Mouse (Mus musculus): Measurements from ENCODE around the gene Aagab. TPM values are rescaled to one million over a fixed set of nuclear protein-coding genes. Genes with fewer than 3 reads are reported as not detected.

The Aagab gene
- polyA plus RNA-seq, 1 experiment from 2014 or later: 26.5 TPM

DNA sequence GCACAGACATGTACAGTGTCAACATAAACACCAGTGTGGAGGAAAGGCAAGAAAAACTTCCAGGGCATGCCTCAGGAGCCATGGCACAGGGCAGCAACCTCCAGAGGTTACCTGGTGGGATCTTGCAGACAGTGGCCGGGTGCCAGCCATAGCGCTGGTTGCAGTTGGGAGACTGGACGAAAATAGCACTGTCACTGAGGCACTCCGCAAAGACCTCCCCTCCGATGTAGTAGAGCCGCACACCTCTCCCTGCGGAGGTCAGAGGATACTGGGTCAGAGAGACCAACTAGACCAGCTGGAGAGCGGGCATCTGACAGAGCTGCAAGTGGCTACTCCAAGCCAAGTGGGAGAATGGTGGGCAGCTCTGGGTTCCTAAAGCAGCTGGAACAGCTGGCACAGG, 52.1 kb downstream of the Aagab start:
- Histone ChIP-seq H3K36me3 (ENCODE audit: control insufficient read depth, insufficient read depth) (peaks cover 47% of the 10 kb centered on the region), H3K27me3 (replicated peaks; ENCODE audit: control insufficient read depth, insufficient read depth, low read length) (no peaks in the 10 kb centered on the region), H3K27ac (ENCODE audit: low read depth, low read length) (no peak overlapping the region), H3K4me1 (replicated peaks; ENCODE audit: control insufficient read depth, insufficient read depth, low read length) (no peaks in the 10 kb centered on the region), H3K9ac (ENCODE audit: low read depth, low read length) (no peak overlapping the region), H3K4me2 (replicated peaks; ENCODE audit: low read depth) (no peak overlapping the region), H3K9me3 (ENCODE audit: control insufficient read depth) (no peaks in the 10 kb centered on the region), H3K4me3 (ENCODE audit: low read depth, low read length) (no peak overlapping the region)
- ATAC-seq: no peak
- 93% methylated on average over 8 of the region's 8 CpGs for WGBS
- TF ChIP-seq CTCF (IDR thresholded peaks at IDR 0.05; ENCODE audit: low read depth): no peak

DNA sequence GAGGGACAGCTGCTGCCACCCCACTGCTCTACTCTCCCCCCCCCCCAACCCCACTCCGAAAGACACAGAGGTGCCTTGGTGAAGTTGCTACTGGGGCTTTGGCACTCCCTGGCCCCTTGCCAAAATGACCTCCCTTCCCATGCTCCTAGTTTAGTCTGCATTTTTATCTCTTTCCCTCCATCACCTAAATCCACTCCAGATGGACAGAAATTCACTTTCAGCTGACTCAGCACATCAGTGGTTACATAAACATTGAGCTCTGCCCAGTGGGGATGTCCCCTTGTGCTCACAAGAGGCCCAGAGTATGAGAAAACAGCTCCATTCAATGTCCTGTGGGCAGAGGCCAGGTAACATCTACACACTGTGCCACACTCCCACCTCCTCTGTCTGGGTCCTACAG, 52.6 kb downstream of the Aagab start:
- H3K9ac ChIP-seq (ENCODE audit: low read depth, low read length): no peak overlapping the region
- H3K27me3 ChIP-seq (replicated peaks; ENCODE audit: control insufficient read depth, insufficient read depth, low read length): no peaks in the 10 kb centered on the region
- H3K4me2 ChIP-seq (replicated peaks; ENCODE audit: low read depth): no peak overlapping the region
- no peak for ATAC-seq
- 89% methylated on average over 1 of the region's 1 CpGs for WGBS
- H3K27ac ChIP-seq (ENCODE audit: low read depth, low read length): no peak overlapping the region
- H3K9me3 ChIP-seq (ENCODE audit: control insufficient read depth): no peaks in the 10 kb centered on the region
- H3K4me1 ChIP-seq (replicated peaks; ENCODE audit: control insufficient read depth, insufficient read depth, low read length): peaks cover 3% of the 10 kb centered on the region; the same call in 1 of the 2 replicates
- TF ChIP-seq CTCF (IDR thresholded peaks at IDR 0.05; ENCODE audit: low read depth): no peak
- H3K36me3 ChIP-seq (ENCODE audit: control insufficient read depth, insufficient read depth): peaks cover 42% of the 10 kb centered on the region
- no peak overlapping the region for H3K4me3 ChIP-seq (ENCODE audit: low read depth, low read length)

- Histone ChIP-seq H3K36me3 (ENCODE audit: control insufficient read depth, insufficient read depth) (peaks cover 27% of the 10 kb centered on the region), H3K4me3 (ENCODE audit: low read depth, low read length) (no peak overlapping the region), H3K9me3 (ENCODE audit: control insufficient read depth) (no peaks in the 10 kb centered on the region), H3K9ac (ENCODE audit: low read depth, low read length) (no peak overlapping the region), H3K27ac (ENCODE audit: low read depth, low read length) (no peak overlapping the region), H3K4me1 (replicated peaks; ENCODE audit: control insufficient read depth, insufficient read depth, low read length) (peaks cover 3% of the 10 kb centered on the region; the same call in 1 of the 2 replicates), H3K4me2 (replicated peaks; ENCODE audit: low read depth) (no peak overlapping the region), H3K27me3 (replicated peaks; ENCODE audit: control insufficient read depth, insufficient read depth, low read length) (no peaks in the 10 kb centered on the region)
- ATAC-seq: no peak
- no peak for TF ChIP-seq CTCF (IDR thresholded peaks at IDR 0.05; ENCODE audit: low read depth)
- WGBS: 32% methylated on average over 4 of the region's 4 CpGs
Observed at GRCm38 (mm10) chr9:63657167-63657566, 54.7 kb downstream of the Aagab start.

GRCm38 (mm10) chr9:63658436-63658835, 56.0 kb downstream of the Aagab start:
- H3K4me2 ChIP-seq (replicated peaks; ENCODE audit: low read depth): no peak overlapping the region

GRCm38 (mm10) chr9:63658970-63659371, 56.5 kb downstream of the Aagab start:
- no peaks in the 10 kb centered on the region for H3K9me3 ChIP-seq (ENCODE audit: control insufficient read depth)
- peaks cover 16% of the 10 kb centered on the region for H3K36me3 ChIP-seq (ENCODE audit: control insufficient read depth, insufficient read depth)
- H3K4me3 ChIP-seq (ENCODE audit: low read depth, low read length): no peak overlapping the region
- H3K27ac ChIP-seq (ENCODE audit: low read depth, low read length): no peak overlapping the region; the same call in 1 of the 2 replicates
- no peak overlapping the region for H3K4me2 ChIP-seq (replicated peaks; ENCODE audit: low read depth)
- WGBS: 84% methylated on average over 5 of the region's 5 CpGs
- ATAC-seq: no peak
- H3K27me3 ChIP-seq (replicated peaks; ENCODE audit: control insufficient read depth, insufficient read depth, low read length): no peaks in the 10 kb centered on the region
- peaks cover 5% of the 10 kb centered on the region; the same call in 1 of the 2 replicates for H3K4me1 ChIP-seq (replicated peaks; ENCODE audit: control insufficient read depth, insufficient read depth, low read length)
- no peak overlapping the region for H3K9ac ChIP-seq (ENCODE audit: low read depth, low read length)
- no peak for TF ChIP-seq CTCF (IDR thresholded peaks at IDR 0.05; ENCODE audit: low read depth)

More at GRCm38 (mm10) chr9:63658436-63658835, 56.0 kb downstream of the Aagab start:
- no peak for ATAC-seq
- Histone ChIP-seq H3K27ac (ENCODE audit: low read depth, low read length) (no peak overlapping the region), H3K36me3 (ENCODE audit: control insufficient read depth, insufficient read depth) (peaks cover 16% of the 10 kb centered on the region), H3K4me3 (ENCODE audit: low read depth, low read length) (no peak overlapping the region), H3K9me3 (ENCODE audit: control insufficient read depth) (no peaks in the 10 kb centered on the region), H3K9ac (ENCODE audit: low read depth, low read length) (no peak overlapping the region), H3K4me1 (replicated peaks; ENCODE audit: control insufficient read depth, insufficient read depth, low read length) (peaks cover 4% of the 10 kb centered on the region; the same call in 1 of the 2 replicates), H3K27me3 (replicated peaks; ENCODE audit: control insufficient read depth, insufficient read depth, low read length) (no peaks in the 10 kb centered on the region)
- no peak for TF ChIP-seq CTCF (IDR thresholded peaks at IDR 0.05; ENCODE audit: low read depth)
- 88% methylated on average over 9 of the region's 9 CpGs for WGBS

DNA sequence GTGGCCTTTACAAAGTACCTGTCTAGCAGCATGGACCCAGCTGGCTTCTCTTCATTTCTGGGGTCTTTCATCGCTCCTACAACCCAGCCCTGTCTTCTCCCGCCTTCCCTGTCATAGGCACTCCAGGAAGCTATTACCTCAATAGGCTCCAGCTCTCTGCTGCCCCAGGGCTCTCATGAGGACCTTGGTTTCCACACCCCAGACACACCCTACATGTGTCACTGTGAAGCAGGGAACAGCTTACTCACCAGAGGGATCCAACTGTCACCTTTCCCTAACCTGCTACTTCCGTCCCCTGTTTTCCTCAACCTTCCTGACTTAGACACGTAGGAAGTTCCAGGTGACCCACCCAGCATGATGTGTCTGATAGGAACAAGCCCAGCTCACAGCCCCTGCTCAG, 57.6 kb downstream of the Aagab start:
- H3K4me1 ChIP-seq (replicated peaks; ENCODE audit: control insufficient read depth, insufficient read depth, low read length): peaks cover 5% of the 10 kb centered on the region; the same call in 1 of the 2 replicates
- no peak overlapping the region for H3K4me3 ChIP-seq (ENCODE audit: low read depth, low read length)
- ATAC-seq: peak; percentile 80
- H3K36me3 ChIP-seq (ENCODE audit: control insufficient read depth, insufficient read depth): peaks cover 15% of the 10 kb centered on the region
- H3K4me2 ChIP-seq (replicated peaks; ENCODE audit: low read depth): peak overlapping the region; percentile 4; the same call in 1 of the 2 replicates
- H3K27ac ChIP-seq (ENCODE audit: low read depth, low read length): peak overlapping the region; percentile 82
- H3K9me3 ChIP-seq (ENCODE audit: control insufficient read depth): no peaks in the 10 kb centered on the region
- 44% methylated on average over 4 of the region's 4 CpGs for WGBS
- TF ChIP-seq CTCF (IDR thresholded peaks at IDR 0.05; ENCODE audit: low read depth): peak; percentile 40
- H3K27me3 ChIP-seq (replicated peaks; ENCODE audit: control insufficient read depth, insufficient read depth, low read length): no peaks in the 10 kb centered on the region
- 0 out of 2 replicates have a peak overlapping the region, but pooled peaks have one; percentile 17 for H3K9ac ChIP-seq (ENCODE audit: low read depth, low read length)
